In the genomic region with DNA sequence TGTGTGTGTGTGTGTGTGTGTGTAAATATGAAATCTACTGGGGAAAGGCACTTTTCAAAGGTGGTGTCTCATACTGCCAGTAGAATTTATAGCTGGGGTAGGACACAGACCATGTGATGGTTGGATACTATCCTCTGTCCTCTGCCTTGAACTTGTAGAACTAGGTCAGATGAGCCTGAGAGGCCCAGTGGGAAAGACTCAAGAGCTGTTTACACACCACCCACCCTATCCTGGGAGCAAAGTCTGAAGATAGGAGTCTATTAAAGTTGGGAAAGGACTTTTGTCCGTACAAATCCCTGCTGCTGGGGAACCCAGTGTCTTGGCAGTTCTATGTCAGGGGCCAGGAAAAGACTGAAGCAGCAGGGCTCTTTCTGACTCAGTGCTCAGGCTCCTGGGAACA, we compare ENCODE assay signal across 25 mouse cellular contexts. TPM values are rescaled to one million over a fixed set of nuclear protein-coding genes. Genes with fewer than 3 reads are reported as not detected.
DNase-seq lines count a peak whose midpoint lies in the region; ATAC-seq lines count a peak whose summit lies in the region.
"Had no signal": no experiment of that assay in that cellular context is flagged by ENCODE, and none has a peak within 500 bp of the region (broad histone marks: within the 10 kb centered on the region; RNA-seq: fewer than 3 reads in every experiment).

No protein-coding gene starts in this region.

- no peak overlapping the region for H3K4me2 ChIP-seq in neural tube, embryonic 15.5 days
- H3K4me2 ChIP-seq in stomach, embryonic 16.5 days (ENCODE audit: low read depth, low read length), result no peak overlapping the region
- no peak overlapping the region for H3K4me2 ChIP-seq in midbrain, embryonic 13.5 days (replicated peaks)
- H3K4me2 ChIP-seq: embryonic facial prominence, embryonic 15.5 days; heart, embryonic 11.5 days; heart, embryonic 15.5 days had no signal

- H3K27ac ChIP-seq in neural tube, embryonic 15.5 days (replicated peaks), result peak overlapping the region; percentile 20; the same call in 1 of the 2 replicates
- no peak overlapping the region for H3K27ac ChIP-seq in stomach, embryonic 16.5 days (ENCODE audit: low read length)
- no peak overlapping the region for H3K27ac ChIP-seq in midbrain, embryonic 13.5 days
- H3K27ac ChIP-seq: embryonic facial prominence, embryonic 15.5 days; forebrain, embryonic 10.5 days; heart, adult 2 months; heart, embryonic 15.5 days; hindbrain, embryonic 10.5 days had no signal

- 61% methylated on average over 1 of the region's 1 CpGs for WGBS in neural tube, embryonic 15.5 days
- WGBS in stomach, embryonic 16.5 days, result 50% methylated on average over 1 of the region's 1 CpGs
- WGBS in midbrain, embryonic 13.5 days, result 44% methylated on average over 1 of the region's 1 CpGs

- H3K27me3 ChIP-seq in neural tube, embryonic 15.5 days (replicated peaks), result no peaks in the 10 kb centered on the region
- H3K27me3 ChIP-seq in stomach, embryonic 16.5 days (ENCODE audit: control insufficient read depth, insufficient read depth, low read length), result no peaks in the 10 kb centered on the region
- no peaks in the 10 kb centered on the region for H3K27me3 ChIP-seq in midbrain, embryonic 13.5 days
- H3K27me3 ChIP-seq: embryonic facial prominence, embryonic 15.5 days had no signal

- H3K4me3 ChIP-seq in neural tube, embryonic 15.5 days (replicated peaks), result no peak overlapping the region
- H3K4me3 ChIP-seq in stomach, embryonic 16.5 days (replicated peaks; ENCODE audit: low read length), result no peak overlapping the region
- H3K4me3 ChIP-seq in midbrain, embryonic 13.5 days (replicated peaks), result no peak overlapping the region
- H3K4me3 ChIP-seq: embryonic facial prominence, embryonic 15.5 days; erythroblast, embryonic 14.5 days; forebrain, embryonic 10.5 days; heart, adult 2 months; heart, embryonic 15.5 days; hindbrain, embryonic 10.5 days had no signal

- ATAC-seq in neural tube, embryonic 15.5 days (ENCODE audit: low FRiP score), result no peak
- peak; percentile 58; the same call in 1 of the 2 replicates for ATAC-seq in stomach, embryonic 16.5 days (ENCODE audit: insufficient read depth, low FRiP score)
- no peak for ATAC-seq in midbrain, embryonic 13.5 days
- ATAC-seq: forebrain, embryonic 14.5 days had no signal

- no peak overlapping the region for H3K9ac ChIP-seq in neural tube, embryonic 15.5 days (replicated peaks)
- H3K9ac ChIP-seq in stomach, embryonic 16.5 days (ENCODE audit: low read length), result no peak overlapping the region
- no peak overlapping the region for H3K9ac ChIP-seq in midbrain, embryonic 13.5 days (replicated peaks)
- H3K9ac ChIP-seq: embryonic facial prominence, embryonic 15.5 days; heart, embryonic 15.5 days had no signal

- no peaks in the 10 kb centered on the region for H3K9me3 ChIP-seq in neural tube, embryonic 15.5 days (replicated peaks)
- H3K9me3 ChIP-seq in stomach, embryonic 16.5 days (replicated peaks; ENCODE audit: control insufficient read depth, low read length), result no peaks in the 10 kb centered on the region
- no peaks in the 10 kb centered on the region for H3K9me3 ChIP-seq in midbrain, embryonic 13.5 days
- H3K9me3 ChIP-seq: embryonic facial prominence, embryonic 15.5 days; heart, embryonic 15.5 days; hindbrain, embryonic 10.5 days had no signal

- DNase-seq in heart, adult 11 months, result peak; percentile 31
- no peak for DNase-seq in heart, postnatal 14 days
- no peak for DNase-seq in neural tube, embryonic 10.5 days (ENCODE audit: extremely low spot score, low spot score)
- no peak for DNase-seq in right cerebral cortex, postnatal 25 days
- DNase-seq: adrenal gland, postnatal 10 days; B cell, adult 2 months; cerebellum, adult 11 months; cerebellum, adult 8-10 months; cerebellum, postnatal 14 days; embryo, embryonic 11 days; gastrocnemius, postnatal 10 days; heart, adult 2 months had no signal

- H3K4me1 ChIP-seq in neural tube, embryonic 15.5 days, result peaks cover 14% of the 10 kb centered on the region
- H3K4me1 ChIP-seq in stomach, embryonic 16.5 days (ENCODE audit: control insufficient read depth, insufficient read depth, low read length), result no peaks in the 10 kb centered on the region
- H3K4me1 ChIP-seq in midbrain, embryonic 13.5 days (replicated peaks), result peaks cover 11% of the 10 kb centered on the region
- H3K4me1 ChIP-seq: heart, embryonic 15.5 days had no signal

- intact Hi-C loops in heart, postnatal 14 days (cut with DNase I), result no loop called here

- H3K36me3 ChIP-seq in neural tube, embryonic 15.5 days, result no peaks in the 10 kb centered on the region
- no peaks in the 10 kb centered on the region for H3K36me3 ChIP-seq in stomach, embryonic 16.5 days (ENCODE audit: control insufficient read depth, insufficient read depth, low read length)
- no peaks in the 10 kb centered on the region for H3K36me3 ChIP-seq in midbrain, embryonic 13.5 days
- H3K36me3 ChIP-seq: embryonic facial prominence, embryonic 15.5 days; forebrain, embryonic 10.5 days; heart, embryonic 15.5 days; hindbrain, embryonic 10.5 days had no signal

RNA-seq across cellular contexts. Expression of gene Myo3b, which starts 3.6 kb away (rescaled TPM):
- total RNA-seq in heart, postnatal 14 days (2021), result under 1 TPM in 1 of 2 experiments, not detected in 1; 0.05 TPM
- 0.19 and 0.22 TPM in 2 replicates for polyA plus RNA-seq in neural tube, embryonic 15.5 days (2015; fragmentation: Nextera tagmentation; extraction: Ambion mirVana)
- polyA plus RNA-seq in stomach, embryonic 16.5 days (2015; fragmentation: Nextera tagmentation; extraction: Ambion mirVana), result 0.36 and 0.54 TPM in 2 replicates
- 0.17 and 0.19 TPM in 2 replicates for polyA plus RNA-seq in midbrain, embryonic 13.5 days (2015; fragmentation: Nextera tagmentation; extraction: Ambion mirVana)
- total RNA-seq: adrenal gland, postnatal 10 days; common myeloid progenitor, adult 5-6 weeks; heart, postnatal 25 days; MEL had no signal
- polyA plus RNA-seq: embryonic facial prominence, embryonic 15.5 days; forebrain, embryonic 10.5 days; heart, adult 2 months; hindbrain, embryonic 10.5 days had no signal
